Mouse (Mus musculus): Measurements from ENCODE around the gene Heatr6. TPM values are rescaled to one million over a fixed set of nuclear protein-coding genes. Genes with fewer than 3 reads are reported as not detected.
A peak's percentile ranks its signal among the peaks of the same experiment; 100 is the strongest.

Gene Heatr6
- polyA plus RNA-seq, 1 experiment, result 13.1 TPM

DNA sequence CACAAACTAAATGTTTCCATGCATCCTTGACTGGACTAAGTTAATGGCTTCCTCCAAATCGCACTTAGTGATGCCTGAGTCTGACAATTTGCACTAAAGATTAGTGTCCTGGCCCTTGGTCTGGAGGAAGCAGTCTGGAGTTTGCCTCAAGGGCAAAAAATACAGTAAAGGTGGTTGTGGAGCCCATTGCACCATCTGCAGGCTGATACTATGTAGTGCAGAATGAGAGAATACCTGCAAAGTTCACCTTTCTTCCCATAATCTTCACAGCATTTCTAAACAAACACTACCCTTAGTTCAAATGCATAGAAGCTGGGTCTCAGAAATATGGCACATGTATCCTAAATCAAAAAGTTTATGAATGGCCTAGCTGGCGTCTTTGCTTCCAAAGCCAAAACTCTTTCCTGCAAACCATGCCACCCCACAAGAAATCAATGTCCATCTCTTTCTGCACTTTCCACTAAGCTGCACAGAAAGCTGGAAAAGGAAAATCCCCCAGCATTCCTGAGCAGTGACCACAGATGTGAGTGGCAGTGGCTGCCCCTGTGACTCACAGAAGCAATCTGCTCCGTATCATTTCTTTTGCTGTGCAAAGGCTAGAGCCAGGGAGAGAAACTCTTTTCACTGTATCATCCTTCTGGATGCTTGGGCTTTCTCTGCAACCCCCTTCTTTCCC lies 24.6 kb upstream of the Heatr6 start:
- Histone ChIP-seq H3K4me1 (ENCODE audit: control insufficient read depth, insufficient read depth, low read length) (no peaks in the 10 kb centered on the region; the same call in 1 of the 2 replicates), H3K4me3 (replicated peaks; ENCODE audit: control insufficient read depth, low read depth, low read length) (no peak overlapping the region), H3K27ac (ENCODE audit: control insufficient read depth, insufficient read depth, low read depth, low read length, poor library complexity) (no peak overlapping the region)
- TF ChIP-seq CTCF (IDR thresholded peaks at IDR 0.05; ENCODE audit: control insufficient read depth, insufficient read depth, low read length), result peak; percentile 29; the same call in 1 of the 2 replicates
- no peak for TF ChIP-seq POLR2A (IDR thresholded peaks at IDR 0.05; ENCODE audit: borderline replicate concordance, control insufficient read depth, low read depth, low read length)
- 50% methylated on average over 3 of the region's 3 CpGs for WGBS

DNA sequence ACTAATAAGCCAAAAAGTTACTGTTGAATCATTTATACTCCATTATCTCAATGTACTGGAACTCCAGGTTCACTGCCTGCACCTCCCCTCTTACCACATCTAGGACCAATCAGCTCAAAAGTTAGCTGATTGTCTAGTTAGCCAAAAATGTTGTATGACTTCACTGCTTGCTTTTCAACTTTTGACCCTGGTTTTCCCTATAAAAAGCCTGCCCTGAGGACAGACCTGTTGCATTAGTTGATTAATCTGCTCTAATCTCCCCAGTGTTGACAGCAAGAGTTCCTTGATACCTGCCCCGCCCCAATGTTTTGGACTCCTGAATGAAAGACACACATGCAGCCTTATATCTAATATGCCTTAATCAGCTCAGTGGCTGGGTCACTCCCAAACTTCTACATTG lies 22.4 kb upstream of the Heatr6 start:
- no peak overlapping the region for H3K27ac ChIP-seq (ENCODE audit: control insufficient read depth, insufficient read depth, low read depth, low read length, poor library complexity)
- TF ChIP-seq CTCF (IDR thresholded peaks at IDR 0.05; ENCODE audit: control insufficient read depth, insufficient read depth, low read length) (no peak), POLR2A (IDR thresholded peaks at IDR 0.05; ENCODE audit: borderline replicate concordance, control insufficient read depth, low read depth, low read length) (no peak)
- WGBS, result 69% methylated on average over 1 of the region's 1 CpGs
- H3K4me3 ChIP-seq (replicated peaks; ENCODE audit: control insufficient read depth, low read depth, low read length), result no peak overlapping the region
- H3K4me1 ChIP-seq (ENCODE audit: control insufficient read depth, insufficient read depth, low read length), result peaks cover 4% of the 10 kb centered on the region

DNA sequence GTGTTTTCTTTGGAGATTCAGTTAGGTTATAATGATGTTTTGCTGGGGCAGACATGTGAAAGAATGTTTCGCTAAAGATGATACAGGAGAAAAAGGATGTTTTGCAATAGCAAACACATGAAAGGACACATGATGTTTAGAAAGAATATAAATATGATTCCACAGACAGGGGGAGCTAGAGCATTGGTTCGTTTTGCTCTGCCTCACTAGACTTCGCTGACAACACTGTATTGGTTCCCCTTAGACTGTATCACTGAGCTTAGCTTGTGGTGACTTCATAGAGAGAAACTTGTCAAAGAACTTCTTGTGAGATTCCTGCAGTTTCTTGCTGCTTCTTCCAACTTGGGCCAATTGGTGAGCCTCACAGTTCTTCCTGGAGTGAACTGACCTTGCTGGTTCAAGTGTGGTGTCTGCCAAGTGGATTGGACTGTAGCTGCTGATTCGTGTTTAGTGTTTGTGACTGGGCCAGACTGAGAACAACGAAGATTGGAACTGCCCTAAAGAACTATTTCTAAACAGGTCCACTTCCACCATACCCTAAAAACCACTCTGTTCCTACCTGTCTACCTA lies 20.3 kb upstream of the Heatr6 start:
- H3K27ac ChIP-seq (ENCODE audit: control insufficient read depth, insufficient read depth, low read depth, low read length, poor library complexity), result no peak overlapping the region
- peaks cover 4% of the 10 kb centered on the region for H3K4me1 ChIP-seq (ENCODE audit: control insufficient read depth, insufficient read depth, low read length)
- WGBS, result 62% methylated on average over 5 of the region's 5 CpGs
- 0 out of 2 replicates have a peak, but pooled peaks have one; percentile 11 for TF ChIP-seq CTCF (IDR thresholded peaks at IDR 0.05; ENCODE audit: control insufficient read depth, insufficient read depth, low read length)
- TF ChIP-seq POLR2A (IDR thresholded peaks at IDR 0.05; ENCODE audit: borderline replicate concordance, control insufficient read depth, low read depth, low read length), result no peak
- no peak overlapping the region for H3K4me3 ChIP-seq (replicated peaks; ENCODE audit: control insufficient read depth, low read depth, low read length)

DNA sequence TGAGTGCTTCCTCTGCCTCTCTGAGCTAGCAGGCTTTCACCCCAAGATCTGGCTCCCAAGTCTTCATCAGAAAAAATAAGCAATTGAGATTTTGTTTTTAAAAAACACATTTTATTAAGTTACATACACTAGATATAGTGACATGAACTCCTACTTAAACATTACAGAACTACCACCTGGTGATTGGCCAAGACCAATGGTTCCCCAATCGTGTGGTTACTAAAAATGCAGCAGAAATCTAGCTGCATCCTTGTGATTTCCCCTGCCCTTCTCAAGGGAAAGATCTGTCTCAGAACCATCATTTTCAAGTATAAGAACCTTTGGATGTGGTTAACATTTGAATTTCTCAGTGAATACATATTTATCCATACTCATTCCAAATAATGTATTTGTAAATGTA lies 19.3 kb upstream of the Heatr6 start:
- TF ChIP-seq CTCF (IDR thresholded peaks at IDR 0.05; ENCODE audit: control insufficient read depth, insufficient read depth, low read length) (no peak), POLR2A (IDR thresholded peaks at IDR 0.05; ENCODE audit: borderline replicate concordance, control insufficient read depth, low read depth, low read length) (no peak)
- Histone ChIP-seq H3K4me1 (ENCODE audit: control insufficient read depth, insufficient read depth, low read length) (peaks cover 6% of the 10 kb centered on the region), H3K27ac (ENCODE audit: control insufficient read depth, insufficient read depth, low read depth, low read length, poor library complexity) (peak overlapping the region; percentile 38), H3K4me3 (replicated peaks; ENCODE audit: control insufficient read depth, low read depth, low read length) (no peak overlapping the region)
- 13% methylated on average over 1 of the region's 1 CpGs for WGBS

DNA sequence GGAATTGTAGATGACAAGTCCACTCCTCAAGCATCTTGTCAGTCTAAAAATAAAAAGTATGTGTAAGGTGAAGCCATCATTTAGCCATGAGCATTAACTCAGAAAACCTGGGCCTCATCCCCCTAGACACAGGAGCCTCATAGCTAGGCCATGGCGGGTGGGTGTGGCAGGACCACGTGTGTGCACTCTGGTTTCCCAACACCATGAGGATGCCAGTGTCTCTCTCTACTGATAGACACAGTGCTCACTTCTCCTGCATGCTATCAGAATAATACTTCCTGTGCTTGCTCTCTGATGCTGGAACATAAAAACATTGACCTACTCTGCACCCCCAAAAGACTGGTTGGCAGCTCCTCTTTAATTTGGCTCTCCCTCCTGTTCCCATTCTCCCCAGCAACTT lies 17.6 kb upstream of the Heatr6 start:
- TF ChIP-seq POLR2A (IDR thresholded peaks at IDR 0.05; ENCODE audit: borderline replicate concordance, control insufficient read depth, low read depth, low read length) (no peak), CTCF (IDR thresholded peaks at IDR 0.05; ENCODE audit: control insufficient read depth, insufficient read depth, low read length) (no peak)
- H3K27ac ChIP-seq (ENCODE audit: control insufficient read depth, insufficient read depth, low read depth, low read length, poor library complexity), result no peak overlapping the region
- WGBS, result 19% methylated on average over 2 of the region's 2 CpGs
- peaks cover 6% of the 10 kb centered on the region for H3K4me1 ChIP-seq (ENCODE audit: control insufficient read depth, insufficient read depth, low read length)
- H3K4me3 ChIP-seq (replicated peaks; ENCODE audit: control insufficient read depth, low read depth, low read length), result no peak overlapping the region

DNA sequence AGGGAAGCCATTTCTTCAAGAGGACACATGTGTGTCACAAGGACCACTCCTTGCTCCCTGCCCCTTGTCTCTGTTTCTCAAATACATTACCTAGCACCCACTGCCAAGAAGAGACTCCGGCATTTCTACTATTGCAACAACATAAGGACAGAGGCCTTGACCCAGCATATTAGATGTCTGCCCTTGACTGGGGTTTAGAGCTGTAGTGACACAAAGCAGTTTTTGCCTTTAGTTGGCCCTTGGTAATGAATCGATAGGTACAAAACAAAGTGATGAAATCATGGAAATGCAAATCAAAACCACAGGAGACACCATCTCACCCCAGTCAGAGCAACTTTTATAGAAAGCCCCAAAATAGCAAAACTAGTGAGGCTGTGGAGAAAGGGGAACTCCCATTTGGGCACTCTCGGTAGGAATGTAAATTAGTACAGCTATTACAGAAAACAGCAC lies 16.4 kb upstream of the Heatr6 start:
- Histone ChIP-seq H3K4me3 (replicated peaks; ENCODE audit: control insufficient read depth, low read depth, low read length) (no peak overlapping the region), H3K27ac (ENCODE audit: control insufficient read depth, insufficient read depth, low read depth, low read length, poor library complexity) (peak overlapping the region; percentile 73; the same call in 1 of the 2 replicates), H3K4me1 (ENCODE audit: control insufficient read depth, insufficient read depth, low read length) (peaks cover 7% of the 10 kb centered on the region)
- 10% methylated on average over 3 of the region's 3 CpGs for WGBS
- no peak for TF ChIP-seq POLR2A (IDR thresholded peaks at IDR 0.05; ENCODE audit: borderline replicate concordance, control insufficient read depth, low read depth, low read length)
- TF ChIP-seq CTCF (IDR thresholded peaks at IDR 0.05; ENCODE audit: control insufficient read depth, insufficient read depth, low read length), result no peak

DNA sequence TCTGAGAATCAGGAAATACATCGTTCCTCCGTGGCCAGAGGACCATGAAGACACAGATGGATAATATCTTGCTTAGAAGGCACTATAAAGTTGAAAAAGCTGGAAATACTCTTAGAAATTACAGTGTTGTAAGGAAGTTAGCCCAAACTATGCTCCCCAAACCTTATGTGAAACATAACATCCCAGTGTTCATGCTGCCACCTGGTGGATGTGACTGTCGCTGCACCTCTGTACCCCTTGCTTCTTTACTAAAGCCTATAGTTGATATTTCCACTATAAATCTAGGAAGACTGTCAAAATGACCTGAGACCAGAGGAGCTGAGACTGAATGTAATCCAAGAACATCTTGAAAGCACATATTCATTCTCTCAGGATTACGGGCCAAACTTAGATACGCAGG lies 14.3 kb upstream of the Heatr6 start:
- Histone ChIP-seq H3K4me3 (replicated peaks; ENCODE audit: control insufficient read depth, low read depth, low read length) (no peak overlapping the region), H3K27ac (ENCODE audit: control insufficient read depth, insufficient read depth, low read depth, low read length, poor library complexity) (no peak overlapping the region), H3K4me1 (ENCODE audit: control insufficient read depth, insufficient read depth, low read length) (peaks cover 11% of the 10 kb centered on the region)
- 25% methylated on average over 5 of the region's 5 CpGs for WGBS
- TF ChIP-seq CTCF (IDR thresholded peaks at IDR 0.05; ENCODE audit: control insufficient read depth, insufficient read depth, low read length) (peak; percentile 86), POLR2A (IDR thresholded peaks at IDR 0.05; ENCODE audit: borderline replicate concordance, control insufficient read depth, low read depth, low read length) (no peak)

DNA sequence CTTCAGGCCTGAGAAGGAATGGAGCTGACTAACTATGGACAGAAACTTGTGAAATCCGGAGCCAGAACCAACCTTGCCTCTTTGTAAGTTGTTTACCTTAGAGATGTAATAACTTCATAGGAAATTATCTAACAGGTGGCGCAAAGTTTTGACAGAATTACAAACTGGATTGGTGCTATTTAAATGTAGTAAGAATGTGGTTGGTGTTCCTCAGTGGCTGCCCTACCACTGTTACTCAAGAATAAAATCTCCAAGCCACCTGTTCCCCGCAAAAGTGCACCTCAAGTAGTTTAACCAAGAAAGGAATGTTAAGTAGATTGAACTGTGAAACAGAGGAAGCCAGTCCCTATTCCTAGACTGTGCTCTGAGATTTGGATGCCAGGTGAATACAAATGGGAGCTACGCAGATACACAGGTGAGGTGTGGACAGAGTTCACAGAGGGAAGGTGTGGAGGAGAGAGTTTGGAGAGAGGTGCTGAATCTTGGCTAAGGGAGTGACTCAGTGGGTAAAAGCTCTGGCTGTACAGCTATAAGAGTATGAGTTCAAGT lies 13.0 kb upstream of the Heatr6 start:
- H3K4me3 ChIP-seq (replicated peaks; ENCODE audit: control insufficient read depth, low read depth, low read length), result peak overlapping the region; percentile 72
- WGBS, result 57% methylated on average over 4 of the region's 4 CpGs
- no peak for TF ChIP-seq CTCF (IDR thresholded peaks at IDR 0.05; ENCODE audit: control insufficient read depth, insufficient read depth, low read length)
- TF ChIP-seq POLR2A (IDR thresholded peaks at IDR 0.05; ENCODE audit: borderline replicate concordance, control insufficient read depth, low read depth, low read length), result no peak
- H3K4me1 ChIP-seq (ENCODE audit: control insufficient read depth, insufficient read depth, low read length), result peaks cover 12% of the 10 kb centered on the region
- H3K27ac ChIP-seq (ENCODE audit: control insufficient read depth, insufficient read depth, low read depth, low read length, poor library complexity), result peak overlapping the region; percentile 68; the same call in 1 of the 2 replicates

Data from bone marrow, adult 2 months (tissue).